Mouse (Mus musculus): Measurements from ENCODE around the gene L3hypdh.

GRCm38 (mm10) chr12:72069626-72070326 is 15.5 kb downstream of the L3hypdh start:
- TF ChIP-seq USF2 (conservative IDR thresholded peaks at IDR 0.05; ENCODE audit: low read depth, low read length) (no peak), POLR2A (IDR thresholded peaks at IDR 0.05; ENCODE audit: low read depth, low read length) (no peak), CTCF (conservative IDR thresholded peaks at IDR 0.05 in 1 of 2, IDR thresholded peaks at IDR 0.05 in 1 of 2; ENCODE audit: low read depth in 2 of 2, low read length in 2 of 2) (no peak), MAFK (IDR thresholded peaks at IDR 0.05; ENCODE audit: insufficient replicate concordance, low read length) (no peak), EP300 (IDR thresholded peaks at IDR 0.05; ENCODE audit: low read length) (no peak), CHD2 (IDR thresholded peaks at IDR 0.05; ENCODE audit: low read length) (no peak), TCF12 (IDR thresholded peaks at IDR 0.05; ENCODE audit: low read depth, low read length) (no peak), USF1 (IDR thresholded peaks at IDR 0.05; ENCODE audit: low read depth, low read length) (no peak), MXI1 (IDR thresholded peaks at IDR 0.05; ENCODE audit: low read depth, low read length) (no peak), MAZ (IDR thresholded peaks at IDR 0.05; ENCODE audit: low read depth, low read length) (no peak), ZC3H11A (IDR thresholded peaks at IDR 0.05; ENCODE audit: low read depth, low read length) (no peak), MEF2A (IDR thresholded peaks at IDR 0.05; ENCODE audit: borderline replicate concordance, low read depth, low read length) (no peak)
